Mouse (Mus musculus): ENCODE data around the gene Gsdme. TPM values are rescaled to one million over a fixed set of nuclear protein-coding genes. Genes with fewer than 3 reads are reported as not detected.

Gene Gsdme
- polyA plus RNA-seq, 1 experiment from 2014 or later: 14.1 TPM

DNA sequence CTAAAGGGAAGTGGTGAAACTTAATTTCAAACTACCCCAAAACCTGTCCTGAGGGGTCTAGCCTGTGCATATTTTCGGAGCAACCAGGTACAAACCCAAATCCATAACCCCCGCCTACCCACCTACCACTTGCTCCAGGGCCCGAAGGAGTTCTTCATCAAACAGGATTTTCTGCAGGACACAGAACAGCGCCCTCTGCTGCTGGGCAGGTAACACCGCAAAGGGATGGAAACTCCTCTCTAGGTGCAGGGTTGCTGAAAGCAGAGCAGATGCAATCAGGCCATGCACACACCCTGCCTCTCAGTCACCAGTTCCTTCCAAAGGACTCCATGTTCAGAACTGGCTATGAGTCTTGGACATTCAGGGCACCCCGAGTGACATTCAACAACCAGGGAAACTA is 42.8 kb downstream of the Gsdme start:
- Histone ChIP-seq H3K27me3 (ENCODE audit: control insufficient read depth, insufficient read depth, low read length) (no peaks in the 10 kb centered on the region), H3K9ac (ENCODE audit: low read length) (no peak overlapping the region), H3K27ac (replicated peaks) (no peak overlapping the region), H3K4me3 (ENCODE audit: low read depth, low read length) (no peak overlapping the region), H3K9me3 (ENCODE audit: control insufficient read depth, low read length) (no peaks in the 10 kb centered on the region), H3K36me3 (ENCODE audit: control insufficient read depth, insufficient read depth, low read length) (no peaks in the 10 kb centered on the region), H3K4me1 (replicated peaks; ENCODE audit: control insufficient read depth, insufficient read depth) (no peaks in the 10 kb centered on the region), H3K4me2 (replicated peaks; ENCODE audit: low read depth) (no peak overlapping the region)
- peak; percentile 61 for DNase-seq (ENCODE audit: low spot score)
- WGBS: 56% methylated on average over 6 of the region's 6 CpGs
- TF ChIP-seq EP300 (optimal IDR thresholded peaks at IDR 0.05) (no peak), CTCF (IDR thresholded peaks at IDR 0.05; ENCODE audit: low read depth) (peak; percentile 82)
- ATAC-seq (ENCODE audit: low FRiP score, low TSS enrichment): no peak

DNA sequence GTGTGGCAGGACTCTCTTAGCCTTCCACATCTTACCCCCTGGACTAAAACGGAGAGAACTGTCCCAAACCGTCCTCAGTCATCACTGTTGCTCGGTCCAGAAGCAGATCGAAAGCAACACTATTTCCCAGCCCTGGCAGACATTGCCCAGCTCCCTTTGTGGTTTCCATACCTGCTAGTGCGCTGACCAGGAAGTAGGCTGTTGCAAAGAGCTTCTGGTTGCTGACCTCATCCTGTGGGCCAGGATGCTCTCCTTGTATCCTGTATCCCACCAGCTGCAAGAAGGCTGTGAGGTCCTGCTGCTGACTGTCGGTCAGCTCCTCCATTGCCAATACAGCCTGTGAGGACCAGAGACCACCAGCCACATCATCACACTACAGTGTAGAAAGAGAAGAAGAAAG is 44.6 kb downstream of the Gsdme start:
- Histone ChIP-seq H3K4me3 (ENCODE audit: low read depth, low read length) (no peak overlapping the region), H3K4me2 (replicated peaks; ENCODE audit: low read depth) (no peak overlapping the region), H3K9ac (ENCODE audit: low read length) (no peak overlapping the region), H3K9me3 (ENCODE audit: control insufficient read depth, low read length) (no peaks in the 10 kb centered on the region), H3K27ac (replicated peaks) (no peak overlapping the region), H3K36me3 (ENCODE audit: control insufficient read depth, insufficient read depth, low read length) (no peaks in the 10 kb centered on the region), H3K4me1 (replicated peaks; ENCODE audit: control insufficient read depth, insufficient read depth) (no peaks in the 10 kb centered on the region), H3K27me3 (ENCODE audit: control insufficient read depth, insufficient read depth, low read length) (no peaks in the 10 kb centered on the region)
- DNase-seq (ENCODE audit: low spot score) (no peak), ATAC-seq (ENCODE audit: low FRiP score, low TSS enrichment) (no peak)
- TF ChIP-seq EP300 (optimal IDR thresholded peaks at IDR 0.05) (no peak), CTCF (IDR thresholded peaks at IDR 0.05; ENCODE audit: low read depth) (no peak)
- WGBS: 81% methylated on average over 6 of the region's 6 CpGs

DNA sequence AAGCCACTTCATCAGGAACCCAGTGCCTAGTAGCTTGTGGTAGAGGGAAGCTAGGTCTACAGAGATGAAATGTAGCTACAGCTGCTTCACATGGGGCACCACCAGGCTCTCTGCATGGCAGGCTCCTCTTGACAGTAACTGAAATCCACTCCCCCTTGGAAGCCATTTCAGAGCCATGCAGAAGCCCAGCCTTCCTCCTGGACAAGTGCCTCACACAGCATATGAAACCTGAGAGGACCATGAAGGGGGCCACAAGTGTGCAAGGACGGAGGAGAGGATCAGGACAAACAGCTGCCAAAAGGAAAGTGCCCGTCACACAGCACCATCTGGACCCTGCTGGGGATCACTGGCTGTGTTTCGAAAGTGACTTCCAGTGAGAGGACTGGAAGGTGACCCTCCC is 45.0 kb downstream of the Gsdme start:
- 59% methylated on average over 3 of the region's 3 CpGs for WGBS
- TF ChIP-seq EP300 (optimal IDR thresholded peaks at IDR 0.05) (no peak), CTCF (IDR thresholded peaks at IDR 0.05; ENCODE audit: low read depth) (no peak)
- no peak overlapping the region for H3K9ac ChIP-seq (ENCODE audit: low read length)
- H3K4me1 ChIP-seq (replicated peaks; ENCODE audit: control insufficient read depth, insufficient read depth): no peaks in the 10 kb centered on the region
- no peaks in the 10 kb centered on the region for H3K27me3 ChIP-seq (ENCODE audit: control insufficient read depth, insufficient read depth, low read length)
- no peaks in the 10 kb centered on the region for H3K36me3 ChIP-seq (ENCODE audit: control insufficient read depth, insufficient read depth, low read length)
- no peak overlapping the region for H3K27ac ChIP-seq (replicated peaks)
- ATAC-seq (ENCODE audit: low FRiP score, low TSS enrichment) (no peak), DNase-seq (ENCODE audit: low spot score) (no peak)
- no peaks in the 10 kb centered on the region for H3K9me3 ChIP-seq (ENCODE audit: control insufficient read depth, low read length)
- H3K4me2 ChIP-seq (replicated peaks; ENCODE audit: low read depth): no peak overlapping the region
- no peak overlapping the region for H3K4me3 ChIP-seq (ENCODE audit: low read depth, low read length)

DNA sequence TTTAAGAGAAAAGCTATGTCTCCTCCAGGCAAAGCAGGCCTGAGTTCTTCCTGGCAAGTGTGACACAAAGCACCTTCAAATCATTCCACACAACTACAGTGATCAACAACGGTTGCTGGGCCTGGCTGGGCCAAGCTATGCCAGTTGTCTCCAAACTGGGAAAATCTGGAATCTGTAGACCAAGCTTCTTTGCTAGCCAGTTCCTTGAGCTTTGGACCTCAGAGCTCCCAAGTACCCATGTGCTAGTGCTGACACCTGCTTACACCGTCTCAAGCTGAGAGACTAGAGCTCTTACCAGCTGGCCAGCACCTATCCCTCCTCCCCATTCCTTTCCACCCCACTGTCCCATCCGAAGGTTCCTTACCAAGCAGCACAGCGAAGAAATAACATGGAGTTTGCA is 47.7 kb downstream of the Gsdme start:
- H3K4me2 ChIP-seq (replicated peaks; ENCODE audit: low read depth): no peak overlapping the region
- no peak for ATAC-seq (ENCODE audit: low FRiP score, low TSS enrichment)
- no peaks in the 10 kb centered on the region for H3K27me3 ChIP-seq (ENCODE audit: control insufficient read depth, insufficient read depth, low read length)
- no peak overlapping the region for H3K9ac ChIP-seq (ENCODE audit: low read length)
- H3K27ac ChIP-seq (replicated peaks): no peak overlapping the region
- no peak for TF ChIP-seq CTCF (IDR thresholded peaks at IDR 0.05; ENCODE audit: low read depth)
- TF ChIP-seq EP300 (optimal IDR thresholded peaks at IDR 0.05): no peak
- no peak overlapping the region for H3K4me3 ChIP-seq (ENCODE audit: low read depth, low read length)
- no peak for DNase-seq (ENCODE audit: low spot score)
- H3K4me1 ChIP-seq (replicated peaks; ENCODE audit: control insufficient read depth, insufficient read depth): no peaks in the 10 kb centered on the region
- H3K9me3 ChIP-seq (ENCODE audit: control insufficient read depth, low read length): no peaks in the 10 kb centered on the region
- WGBS: 88% methylated on average over 4 of the region's 4 CpGs
- H3K36me3 ChIP-seq (ENCODE audit: control insufficient read depth, insufficient read depth, low read length): no peaks in the 10 kb centered on the region

DNA sequence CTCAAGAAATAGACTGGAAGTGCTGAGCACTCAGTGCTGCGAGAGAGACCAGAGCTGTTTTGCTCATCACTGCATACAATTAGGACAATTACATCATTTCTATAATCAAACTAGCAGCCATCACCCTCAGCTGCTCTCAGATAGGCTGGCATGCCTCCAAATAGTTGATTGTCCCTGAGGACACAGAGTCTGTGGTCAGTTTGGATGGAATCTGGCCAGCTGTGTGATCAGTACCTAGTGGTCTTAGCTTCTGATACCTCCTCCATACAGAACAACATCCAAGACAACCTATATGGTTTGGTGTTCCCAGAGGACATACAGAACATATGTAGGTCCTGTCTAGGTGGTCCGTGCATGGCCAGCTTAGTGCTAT is 48.3 kb downstream of the Gsdme start:
- Histone ChIP-seq H3K4me1 (replicated peaks; ENCODE audit: control insufficient read depth, insufficient read depth) (no peaks in the 10 kb centered on the region), H3K4me2 (replicated peaks; ENCODE audit: low read depth) (no peak overlapping the region), H3K4me3 (ENCODE audit: low read depth, low read length) (no peak overlapping the region), H3K27me3 (ENCODE audit: control insufficient read depth, insufficient read depth, low read length) (no peaks in the 10 kb centered on the region), H3K9ac (ENCODE audit: low read length) (no peak overlapping the region), H3K27ac (replicated peaks) (no peak overlapping the region), H3K9me3 (ENCODE audit: control insufficient read depth, low read length) (no peaks in the 10 kb centered on the region), H3K36me3 (ENCODE audit: control insufficient read depth, insufficient read depth, low read length) (no peaks in the 10 kb centered on the region)
- TF ChIP-seq EP300 (optimal IDR thresholded peaks at IDR 0.05) (no peak), CTCF (IDR thresholded peaks at IDR 0.05; ENCODE audit: low read depth) (no peak)
- WGBS: 81% methylated on average over 2 of the region's 2 CpGs
- no peak for ATAC-seq (ENCODE audit: low FRiP score, low TSS enrichment)
- no peak for DNase-seq (ENCODE audit: low spot score)

DNA sequence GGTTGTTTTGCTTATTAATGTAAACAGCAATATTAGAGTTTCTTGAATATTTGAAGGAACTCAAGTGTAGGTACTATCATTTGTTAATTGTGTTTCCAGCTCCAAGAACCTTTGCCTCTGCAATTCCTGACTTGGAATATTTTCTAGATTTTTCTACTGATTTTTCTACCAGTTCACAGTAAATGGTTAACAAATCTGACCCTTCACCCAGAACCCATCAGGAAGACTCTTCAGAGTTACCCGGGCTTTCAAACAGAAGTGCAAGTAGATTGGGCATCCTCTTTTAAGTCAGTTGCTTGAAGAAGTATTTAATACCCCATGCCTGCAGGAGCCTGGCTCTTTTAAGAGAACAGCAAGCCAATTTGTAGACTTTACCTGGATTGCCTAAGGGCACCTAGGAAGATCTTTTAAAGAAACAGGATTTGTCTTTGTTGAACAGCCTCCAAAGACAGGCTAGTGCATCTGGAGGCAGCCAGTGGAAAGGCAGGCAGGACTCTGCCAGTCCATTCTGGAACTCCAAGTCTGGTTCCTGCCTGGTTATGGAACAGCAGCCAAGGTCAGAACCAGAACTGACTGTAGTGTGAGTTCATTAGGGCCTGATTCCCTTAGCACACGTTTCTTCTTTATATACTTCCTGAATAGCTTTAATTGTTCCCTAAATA is 48.8 kb downstream of the Gsdme start:
- WGBS: 41% methylated on average over 2 of the region's 2 CpGs
- Histone ChIP-seq H3K4me2 (replicated peaks; ENCODE audit: low read depth) (no peak overlapping the region), H3K9ac (ENCODE audit: low read length) (no peak overlapping the region), H3K27ac (replicated peaks) (no peak overlapping the region), H3K9me3 (ENCODE audit: control insufficient read depth, low read length) (no peaks in the 10 kb centered on the region), H3K4me3 (ENCODE audit: low read depth, low read length) (no peak overlapping the region), H3K36me3 (ENCODE audit: control insufficient read depth, insufficient read depth, low read length) (no peaks in the 10 kb centered on the region), H3K27me3 (ENCODE audit: control insufficient read depth, insufficient read depth, low read length) (no peaks in the 10 kb centered on the region), H3K4me1 (replicated peaks; ENCODE audit: control insufficient read depth, insufficient read depth) (no peaks in the 10 kb centered on the region)
- no peak for TF ChIP-seq EP300 (optimal IDR thresholded peaks at IDR 0.05)
- no peak for TF ChIP-seq CTCF (IDR thresholded peaks at IDR 0.05; ENCODE audit: low read depth)
- no peak for DNase-seq (ENCODE audit: low spot score)
- ATAC-seq (ENCODE audit: low FRiP score, low TSS enrichment): no peak

Measured in stomach, postnatal 0 days (tissue).